Mouse (Mus musculus): ENCODE results near the gene Calhm5. TPM values are rescaled to one million over a fixed set of nuclear protein-coding genes. Genes with fewer than 3 reads are reported as not detected.

Calhm5 gene
- polyA plus RNA-seq (2014; fragmentation: Nextera tagmentation; extraction: Ambion mirVana) = 1.6 and 1.8 TPM in 2 replicates

- Histone ChIP-seq H3K4me2 (ENCODE audit: low read length) (peak within 1 kb of the TSS; percentile 75), H3K27ac (replicated peaks in 1 of 2; ENCODE audit: control insufficient read depth in 1 of 2, insufficient read depth in 1 of 2, low read depth in 2 of 2, low read length in 2 of 2) (peak within 1 kb of the TSS; percentile 36 to 74)
These were observed at the start of gene Calhm5 for GRCm38 (mm10) chr10:34096418-34096883. Gene Calhm5, minus strand, starts transcription at chr10:34096519.

GRCm38 (mm10) chr10:34141693-34142092 lies 45.4 kb upstream of the Calhm5 start:
- Histone ChIP-seq H3K9me3 (ENCODE audit: control insufficient read depth, low read length) (no peaks in the 10 kb centered on the region; the same call in 1 of the 2 replicates), H3K27ac (replicated peaks in 1 of 2; ENCODE audit: control insufficient read depth in 1 of 2, insufficient read depth in 1 of 2, low read depth in 2 of 2, low read length in 2 of 2) (no peak overlapping the region), H3K9ac (ENCODE audit: low read length) (no peak overlapping the region), H3K4me3 (ENCODE audit: control insufficient read depth in 1 of 2, insufficient read depth in 1 of 2, low read depth in 1 of 2, low read length in 2 of 2) (no peak overlapping the region), H3K27me3 (ENCODE audit: control insufficient read depth, insufficient read depth, low read length) (no peaks in the 10 kb centered on the region), H3K4me2 (ENCODE audit: low read length) (no peak overlapping the region), H3K36me3 (ENCODE audit: control insufficient read depth, insufficient read depth, low read length) (no peaks in the 10 kb centered on the region), H3K4me1 (ENCODE audit: control insufficient read depth in 2 of 2, insufficient read depth in 2 of 2, low read length in 2 of 2) (peaks cover 5 to 6% of the 10 kb centered on the region in 2 experiments; a peak in 3 of 4 replicates)
- WGBS = 72% methylated on average over 2 of the region's 2 CpGs
- ATAC-seq (ENCODE audit: insufficient number of reproducible peaks, insufficient read depth, low FRiP score, low read depth) = no peak

More at GRCm38 (mm10) chr10:34096418-34096883, at the start of gene Calhm5:
- Histone ChIP-seq H3K4me3 (ENCODE audit: control insufficient read depth in 1 of 2, insufficient read depth in 1 of 2, low read depth in 1 of 2, low read length in 2 of 2) (peak within 1 kb of the TSS; percentile 43 to 47), H3K4me1 (ENCODE audit: control insufficient read depth in 2 of 2, insufficient read depth in 2 of 2, low read length in 2 of 2) (peaks cover 4 to 6% of the 10 kb centered on the region in 2 experiments; a peak in 2 of 4 replicates), H3K36me3 (ENCODE audit: control insufficient read depth, insufficient read depth, low read length) (no peaks in the 10 kb centered on the region), H3K9ac (ENCODE audit: low read length) (peak within 1 kb of the TSS; percentile 77), H3K27me3 (ENCODE audit: control insufficient read depth, insufficient read depth, low read length) (no peaks in the 10 kb centered on the region), H3K9me3 (ENCODE audit: control insufficient read depth, low read length) (no peaks in the 10 kb centered on the region)
- peak; percentile 83; the same call in 1 of the 2 replicates for ATAC-seq (ENCODE audit: insufficient number of reproducible peaks, insufficient read depth, low FRiP score, low read depth)
- 9% methylated on average over 9 of the region's 9 CpGs for WGBS

- WGBS = 53% methylated on average over 4 of the region's 4 CpGs
- Histone ChIP-seq H3K9ac (ENCODE audit: low read length) (no peak overlapping the region), H3K4me3 (ENCODE audit: control insufficient read depth in 1 of 2, insufficient read depth in 1 of 2, low read depth in 1 of 2, low read length in 2 of 2) (no peak overlapping the region), H3K4me1 (ENCODE audit: control insufficient read depth in 2 of 2, insufficient read depth in 2 of 2, low read length in 2 of 2) (peaks cover 7 to 10% of the 10 kb centered on the region in 2 experiments; a peak in 3 of 4 replicates), H3K9me3 (ENCODE audit: control insufficient read depth, low read length) (no peaks in the 10 kb centered on the region; the same call in 1 of the 2 replicates), H3K36me3 (ENCODE audit: control insufficient read depth, insufficient read depth, low read length) (no peaks in the 10 kb centered on the region), H3K27ac (replicated peaks in 1 of 2; ENCODE audit: control insufficient read depth in 1 of 2, insufficient read depth in 1 of 2, low read depth in 2 of 2, low read length in 2 of 2) (no peak overlapping the region), H3K4me2 (ENCODE audit: low read length) (no peak overlapping the region), H3K27me3 (ENCODE audit: control insufficient read depth, insufficient read depth, low read length) (no peaks in the 10 kb centered on the region)
- no peak for ATAC-seq (ENCODE audit: insufficient number of reproducible peaks, insufficient read depth, low FRiP score, low read depth)
These were observed 43.4 kb upstream of the Calhm5 start for GRCm38 (mm10) chr10:34139768-34140167.

DNA sequence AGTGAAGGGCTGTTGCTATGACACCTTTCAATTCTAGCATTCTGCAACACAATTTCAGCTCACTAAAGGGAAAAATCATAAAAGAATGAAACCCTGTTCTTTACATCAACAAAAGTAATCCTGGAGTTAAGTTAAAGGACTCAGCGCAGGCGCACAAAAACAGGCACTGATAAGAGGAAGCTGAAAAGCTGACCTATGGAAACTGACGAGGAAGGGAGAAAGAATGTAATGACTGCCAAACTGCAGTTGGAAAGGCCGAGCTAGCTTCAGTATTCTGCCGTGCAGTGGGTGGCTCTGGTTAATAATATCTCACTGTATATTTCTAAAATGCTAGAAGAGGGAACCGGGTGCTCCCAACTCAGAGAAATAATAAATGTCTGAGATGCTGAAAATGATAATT lies 41.7 kb upstream of the Calhm5 start:
- H3K9me3 ChIP-seq (ENCODE audit: control insufficient read depth, low read length) = no peaks in the 10 kb centered on the region; the same call in 1 of the 2 replicates
- H3K27me3 ChIP-seq (ENCODE audit: control insufficient read depth, insufficient read depth, low read length) = no peaks in the 10 kb centered on the region
- no peak for ATAC-seq (ENCODE audit: insufficient number of reproducible peaks, insufficient read depth, low FRiP score, low read depth)
- H3K27ac ChIP-seq (replicated peaks in 1 of 2; ENCODE audit: control insufficient read depth in 1 of 2, insufficient read depth in 1 of 2, low read depth in 2 of 2, low read length in 2 of 2) = peak overlapping the region in 1 of 2 experiments; percentile 24; a peak in 2 of 4 replicates
- no peak overlapping the region; a peak in 1 of 4 replicates for H3K4me3 ChIP-seq (ENCODE audit: control insufficient read depth in 1 of 2, insufficient read depth in 1 of 2, low read depth in 1 of 2, low read length in 2 of 2)
- H3K4me2 ChIP-seq (ENCODE audit: low read length) = 0 out of 2 replicates have a peak overlapping the region, but pooled peaks have one; percentile 4
- no peak overlapping the region for H3K9ac ChIP-seq (ENCODE audit: low read length)
- 13% methylated on average over 6 of the region's 6 CpGs for WGBS
- no peaks in the 10 kb centered on the region for H3K36me3 ChIP-seq (ENCODE audit: control insufficient read depth, insufficient read depth, low read length)
- peaks cover 7 to 10% of the 10 kb centered on the region in 2 experiments; a peak in 3 of 4 replicates for H3K4me1 ChIP-seq (ENCODE audit: control insufficient read depth in 2 of 2, insufficient read depth in 2 of 2, low read length in 2 of 2)

- WGBS = 36% methylated on average over 6 of the region's 6 CpGs
These were observed 40.1 kb upstream of the Calhm5 start for GRCm38 (mm10) chr10:34136432-34136831.

DNA sequence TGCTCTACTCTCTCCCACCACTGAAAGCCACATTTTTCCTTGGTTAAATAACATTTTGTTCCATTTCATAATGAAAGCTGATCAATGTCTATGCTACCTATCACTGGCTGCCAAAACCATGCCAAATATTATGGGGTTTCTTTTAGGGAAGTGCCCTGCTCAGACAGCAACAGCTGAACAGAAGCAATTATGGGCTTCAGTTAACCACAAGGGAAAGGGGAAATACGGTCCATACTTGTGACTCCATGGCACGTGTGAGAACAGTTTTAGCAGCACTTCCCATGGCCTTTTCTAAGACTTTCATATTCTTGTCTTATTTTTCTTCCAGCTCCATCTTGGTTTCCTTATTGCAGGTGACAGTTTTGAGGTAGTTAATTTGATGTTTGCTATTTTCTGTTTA lies 35.0 kb upstream of the Calhm5 start:
- Histone ChIP-seq H3K27me3 (ENCODE audit: control insufficient read depth, insufficient read depth, low read length) (no peaks in the 10 kb centered on the region), H3K4me1 (ENCODE audit: control insufficient read depth in 2 of 2, insufficient read depth in 2 of 2, low read length in 2 of 2) (peaks cover 1 to 2% of the 10 kb centered on the region in 2 experiments; a peak in 2 of 4 replicates), H3K9ac (ENCODE audit: low read length) (no peak overlapping the region), H3K27ac (replicated peaks in 1 of 2; ENCODE audit: control insufficient read depth in 1 of 2, insufficient read depth in 1 of 2, low read depth in 2 of 2, low read length in 2 of 2) (no peak overlapping the region), H3K4me2 (ENCODE audit: low read length) (no peak overlapping the region), H3K36me3 (ENCODE audit: control insufficient read depth, insufficient read depth, low read length) (no peaks in the 10 kb centered on the region), H3K4me3 (ENCODE audit: control insufficient read depth in 1 of 2, insufficient read depth in 1 of 2, low read depth in 1 of 2, low read length in 2 of 2) (no peak overlapping the region), H3K9me3 (ENCODE audit: control insufficient read depth, low read length) (no peaks in the 10 kb centered on the region)
- no peak for ATAC-seq (ENCODE audit: insufficient number of reproducible peaks, insufficient read depth, low FRiP score, low read depth)
- 73% methylated on average over 2 of the region's 2 CpGs for WGBS

More at GRCm38 (mm10) chr10:34136432-34136831, 40.1 kb upstream of the Calhm5 start:
- no peak overlapping the region for H3K9ac ChIP-seq (ENCODE audit: low read length)
- H3K27me3 ChIP-seq (ENCODE audit: control insufficient read depth, insufficient read depth, low read length) = no peaks in the 10 kb centered on the region
- H3K9me3 ChIP-seq (ENCODE audit: control insufficient read depth, low read length) = no peaks in the 10 kb centered on the region
- H3K4me2 ChIP-seq (ENCODE audit: low read length) = no peak overlapping the region
- H3K27ac ChIP-seq (replicated peaks in 1 of 2; ENCODE audit: control insufficient read depth in 1 of 2, insufficient read depth in 1 of 2, low read depth in 2 of 2, low read length in 2 of 2) = no peak overlapping the region
- no peaks in the 10 kb centered on the region for H3K36me3 ChIP-seq (ENCODE audit: control insufficient read depth, insufficient read depth, low read length)
- H3K4me3 ChIP-seq (ENCODE audit: control insufficient read depth in 1 of 2, insufficient read depth in 1 of 2, low read depth in 1 of 2, low read length in 2 of 2) = no peak overlapping the region
- peaks cover 7 to 10% of the 10 kb centered on the region in 2 experiments; a peak in 3 of 4 replicates for H3K4me1 ChIP-seq (ENCODE audit: control insufficient read depth in 2 of 2, insufficient read depth in 2 of 2, low read length in 2 of 2)
- ATAC-seq (ENCODE audit: insufficient number of reproducible peaks, insufficient read depth, low FRiP score, low read depth) = no peak

- Histone ChIP-seq H3K4me2 (ENCODE audit: low read length) (no peak overlapping the region), H3K9ac (ENCODE audit: low read length) (no peak overlapping the region), H3K4me1 (ENCODE audit: control insufficient read depth in 2 of 2, insufficient read depth in 2 of 2, low read length in 2 of 2) (peaks cover 0 to 2% of the 10 kb centered on the region in 2 experiments; a peak in 1 of 4 replicates), H3K27me3 (ENCODE audit: control insufficient read depth, insufficient read depth, low read length) (no peaks in the 10 kb centered on the region), H3K36me3 (ENCODE audit: control insufficient read depth, insufficient read depth, low read length) (no peaks in the 10 kb centered on the region), H3K4me3 (ENCODE audit: control insufficient read depth in 1 of 2, insufficient read depth in 1 of 2, low read depth in 1 of 2, low read length in 2 of 2) (no peak overlapping the region), H3K27ac (replicated peaks in 1 of 2; ENCODE audit: control insufficient read depth in 1 of 2, insufficient read depth in 1 of 2, low read depth in 2 of 2, low read length in 2 of 2) (no peak overlapping the region), H3K9me3 (ENCODE audit: control insufficient read depth, low read length) (no peaks in the 10 kb centered on the region)
- ATAC-seq (ENCODE audit: insufficient number of reproducible peaks, insufficient read depth, low FRiP score, low read depth) = no peak
- 81% methylated on average over 6 of the region's 6 CpGs for WGBS
These were observed 32.1 kb upstream of the Calhm5 start for GRCm38 (mm10) chr10:34128391-34128790.
